Mouse (Mus musculus) embryonic facial prominence, embryonic 15.5 days (tissue): Measurements from ENCODE around the gene Irgc1. TPM values are rescaled to one million over a fixed set of nuclear protein-coding genes. Genes with fewer than 3 reads are reported as not detected.

Source experiments
- ATAC-seq: fragments of 200-750 bp; cut with Nextera tagmentation; 2 replicates; pipeline ENCODE4 v1.8.0; 2017; ENCODE audit warnings: low read depth, moderate TSS enrichment; ENCODE audit not compliant: insufficient number of reproducible peaks, low FRiP score, low TSS enrichment
- H3K27ac ChIP-seq: fragments of 300-500 bp; sonication (generic); replicated peaks from 2 replicates; pipeline ENCODE4 v1.5.1; 2015; ENCODE audit warnings: mild to moderate bottlenecking, inconsistent platforms
- H3K27me3 ChIP-seq: fragments of 300-500 bp; sonication (generic); 2 replicates; pipeline ENCODE4 v1.6.1; 2015; ENCODE audit warnings: inconsistent platforms
- H3K36me3 ChIP-seq: fragments of 300-500 bp; sonication (generic); 2 replicates; pipeline ENCODE4 v1.6.1; 2015; ENCODE audit warnings: mild to moderate bottlenecking, inconsistent platforms
- H3K4me1 ChIP-seq: fragments of 300-500 bp; sonication (generic); 2 replicates; pipeline ENCODE4 v1.6.1; 2015; ENCODE audit warnings: inconsistent platforms
- H3K4me2 ChIP-seq: fragments of 300-500 bp; sonication (generic); replicated peaks from 2 replicates; pipeline ENCODE4 v1.6.1; 2015; ENCODE audit warnings: mild to moderate bottlenecking, inconsistent platforms
- H3K4me3 ChIP-seq: fragments of 300-500 bp; sonication (generic); replicated peaks from 2 replicates; pipeline ENCODE4 v1.5.1; 2015; ENCODE audit warnings: mild to moderate bottlenecking, inconsistent platforms
- H3K9ac ChIP-seq: fragments of 300-500 bp; sonication (generic); 2 replicates; pipeline ENCODE4 v1.6.1; 2015; ENCODE audit warnings: inconsistent platforms
- H3K9me3 ChIP-seq: fragments of 300-500 bp; sonication (generic); replicated peaks from 2 replicates; pipeline ENCODE4 v1.6.1; 2016; ENCODE audit warnings: inconsistent platforms
- WGBS: fragments of 180-500 bp; shearing (Covaris S2); methylation state at CpG from one replicate; pipeline ENCODE4 v1.1.7; 2015; 5-methylcytosine and 5-hydroxymethylcytosine counted together
- polyA plus RNA-seq: library from polyadenylated mRNA; unstranded; fragments of >200 nt; fragmentation: Nextera tagmentation; extraction: Ambion mirVana; gene quantifications from 2 replicates; pipeline ENCODE4 v1.2.1, GENCODE M21; 2015

Gene Irgc1
- polyA plus RNA-seq, 1 experiment from 2014 or later = not detected

GRCm38 (mm10) chr7:24399256-24400081 is 52.6 kb downstream of the Irgc1 start, which contains the start of gene Smg9:
Gene Smg9, plus strand, starts transcription at chr7:24399619.
- Histone ChIP-seq H3K9me3 (no peaks in the 10 kb centered on the region), H3K27me3 (no peaks in the 10 kb centered on the region), H3K4me2 (peak within 1 kb of the TSS; percentile 60), H3K9ac (peak within 1 kb of the TSS; percentile 58), H3K4me3 (peak within 1 kb of the TSS; percentile 69), H3K4me1 (peaks cover 15% of the 10 kb centered on the region; the same call in 1 of the 2 replicates), H3K36me3 (peaks cover 20% of the 10 kb centered on the region), H3K27ac (peak within 1 kb of the TSS; percentile 97)
- WGBS = 3% methylated on average over 66 of the region's 66 CpGs
- peak; percentile 96 for ATAC-seq

GRCm38 (mm10) chr7:24398364-24398913 is 53.7 kb downstream of the Irgc1 start:
- H3K9ac ChIP-seq = no peak overlapping the region
- H3K4me2 ChIP-seq = no peak overlapping the region
- peaks cover 10% of the 10 kb centered on the region; the same call in 1 of the 2 replicates for H3K36me3 ChIP-seq
- no peaks in the 10 kb centered on the region for H3K9me3 ChIP-seq
- H3K4me3 ChIP-seq = no peak overlapping the region
- no peaks in the 10 kb centered on the region for H3K27me3 ChIP-seq
- 92% methylated on average over 8 of the region's 8 CpGs for WGBS
- H3K4me1 ChIP-seq = peaks cover 17% of the 10 kb centered on the region; the same call in 1 of the 2 replicates
- H3K27ac ChIP-seq = no peak overlapping the region
- no peak for ATAC-seq

GRCm38 (mm10) chr7:24396832-24397231 is 55.3 kb downstream of the Irgc1 start:
- no peak overlapping the region for H3K4me3 ChIP-seq

GRCm38 (mm10) chr7:24394475-24395161 is 57.5 kb downstream of the Irgc1 start:
- 45% methylated on average over 15 of the region's 15 CpGs for WGBS
- no peaks in the 10 kb centered on the region for H3K36me3 ChIP-seq
- ATAC-seq = no peak
- H3K27ac ChIP-seq = peak overlapping the region; percentile 19; the same call in 1 of the 2 replicates
- no peaks in the 10 kb centered on the region for H3K27me3 ChIP-seq
- no peaks in the 10 kb centered on the region for H3K9me3 ChIP-seq
- peaks cover 27% of the 10 kb centered on the region for H3K4me1 ChIP-seq
- H3K4me3 ChIP-seq = no peak overlapping the region
- no peak overlapping the region for H3K9ac ChIP-seq
- no peak overlapping the region for H3K4me2 ChIP-seq

More at GRCm38 (mm10) chr7:24396832-24397231, 55.3 kb downstream of the Irgc1 start:
- 72% methylated on average over 11 of the region's 11 CpGs for WGBS
- Histone ChIP-seq H3K9ac (no peak overlapping the region), H3K27ac (no peak overlapping the region), H3K27me3 (no peaks in the 10 kb centered on the region), H3K36me3 (no peaks in the 10 kb centered on the region), H3K9me3 (no peaks in the 10 kb centered on the region), H3K4me1 (peaks cover 19% of the 10 kb centered on the region; the same call in 1 of the 2 replicates), H3K4me2 (no peak overlapping the region)
- ATAC-seq = no peak

GRCm38 (mm10) chr7:24394054-24394453 is 58.0 kb downstream of the Irgc1 start:
- Histone ChIP-seq H3K27me3 (no peaks in the 10 kb centered on the region), H3K4me2 (no peak overlapping the region), H3K4me1 (peaks cover 33% of the 10 kb centered on the region), H3K27ac (peak overlapping the region; percentile 19; the same call in 1 of the 2 replicates), H3K9ac (no peak overlapping the region), H3K4me3 (no peak overlapping the region), H3K36me3 (no peaks in the 10 kb centered on the region), H3K9me3 (no peaks in the 10 kb centered on the region)
- WGBS = 81% methylated on average over 3 of the region's 3 CpGs
- ATAC-seq = no peak

GRCm38 (mm10) chr7:24391687-24392086 is 60.4 kb downstream of the Irgc1 start:
- ATAC-seq = no peak
- Histone ChIP-seq H3K4me3 (no peak overlapping the region), H3K9ac (no peak overlapping the region), H3K27ac (no peak overlapping the region), H3K4me1 (peaks cover 33% of the 10 kb centered on the region), H3K27me3 (no peaks in the 10 kb centered on the region), H3K36me3 (no peaks in the 10 kb centered on the region), H3K9me3 (no peaks in the 10 kb centered on the region), H3K4me2 (no peak overlapping the region)
- 68% methylated on average over 2 of the region's 2 CpGs for WGBS

GRCm38 (mm10) chr7:24391077-24391476 is 61.0 kb downstream of the Irgc1 start:
- no peak overlapping the region for H3K9ac ChIP-seq
- H3K4me3 ChIP-seq = no peak overlapping the region
- 0 out of 2 replicates have a peak, but pooled peaks have one; percentile 16 for ATAC-seq
- H3K4me2 ChIP-seq = peak overlapping the region; percentile 17; the same call in 1 of the 2 replicates
- no peaks in the 10 kb centered on the region for H3K36me3 ChIP-seq
- H3K9me3 ChIP-seq = no peaks in the 10 kb centered on the region
- H3K4me1 ChIP-seq = peaks cover 33% of the 10 kb centered on the region
- 19% methylated on average over 5 of the region's 5 CpGs for WGBS
- peak overlapping the region; percentile 17; the same call in 1 of the 2 replicates for H3K27ac ChIP-seq
- H3K27me3 ChIP-seq = no peaks in the 10 kb centered on the region

- no peaks in the 10 kb centered on the region for H3K36me3 ChIP-seq
- no peak for ATAC-seq
- H3K27ac ChIP-seq = no peak overlapping the region
- H3K9ac ChIP-seq = no peak overlapping the region
- H3K27me3 ChIP-seq = no peaks in the 10 kb centered on the region
- H3K4me1 ChIP-seq = peaks cover 33% of the 10 kb centered on the region
- no peak overlapping the region for H3K4me3 ChIP-seq
- H3K9me3 ChIP-seq = no peaks in the 10 kb centered on the region
- WGBS = 40% methylated on average over 7 of the region's 7 CpGs
- no peak overlapping the region for H3K4me2 ChIP-seq
These were observed 61.6 kb downstream of the Irgc1 start for GRCm38 (mm10) chr7:24390512-24390911.

GRCm38 (mm10) chr7:24389516-24390187 is 62.4 kb downstream of the Irgc1 start:
- H3K4me1 ChIP-seq = peaks cover 35% of the 10 kb centered on the region
- WGBS = 43% methylated on average over 13 of the region's 13 CpGs
- H3K27me3 ChIP-seq = no peaks in the 10 kb centered on the region
- no peak overlapping the region for H3K27ac ChIP-seq
- peak; percentile 31; the same call in 1 of the 2 replicates for ATAC-seq
- H3K4me3 ChIP-seq = no peak overlapping the region
- H3K9me3 ChIP-seq = no peaks in the 10 kb centered on the region
- H3K9ac ChIP-seq = no peak overlapping the region
- H3K4me2 ChIP-seq = no peak overlapping the region
- no peaks in the 10 kb centered on the region for H3K36me3 ChIP-seq

- WGBS = 77% methylated on average over 10 of the region's 10 CpGs
- no peak overlapping the region for H3K9ac ChIP-seq
- no peaks in the 10 kb centered on the region for H3K27me3 ChIP-seq
- no peak; the same call in 1 of the 2 replicates for ATAC-seq
- no peak overlapping the region for H3K4me3 ChIP-seq
- H3K9me3 ChIP-seq = no peaks in the 10 kb centered on the region
- no peak overlapping the region for H3K27ac ChIP-seq
- H3K36me3 ChIP-seq = no peaks in the 10 kb centered on the region
- H3K4me2 ChIP-seq = no peak overlapping the region
- peaks cover 32% of the 10 kb centered on the region for H3K4me1 ChIP-seq
These were observed 65.0 kb downstream of the Irgc1 start for GRCm38 (mm10) chr7:24387059-24387556.
